Mouse (Mus musculus) lung, embryonic 15.5 days (tissue): ENCODE measurements around the gene Etaa1. TPM values are rescaled to one million over a fixed set of nuclear protein-coding genes. Genes with fewer than 3 reads are reported as not detected.
"Not testable (repeated sequence)": the region's sequence is repeated elsewhere in the genome, so short reads cannot be mapped to it uniquely, and the experiment has no call there.

Experiments
- ATAC-seq: fragments of 200-750 bp; cut with Nextera tagmentation; 2 replicates; pipeline ENCODE4 v1.8.0; 2017; ENCODE audit warnings: moderate number of reproducible peaks, borderline replicate concordance; ENCODE audit not compliant: low FRiP score, low TSS enrichment; ENCODE audit errors: extremely low read depth
- H3K27ac ChIP-seq: fragments of 300-500 bp; sonication (generic); 2 replicates; pipeline ENCODE4 v1.5.1; 2015; ENCODE audit warnings: moderate library complexity, mild to moderate bottlenecking, inconsistent platforms
- H3K27me3 ChIP-seq: fragments of 300-500 bp; sonication (generic); 2 replicates; pipeline ENCODE4 v1.6.1; 2015; ENCODE audit warnings: inconsistent platforms
- H3K36me3 ChIP-seq: fragments of 300-500 bp; sonication (generic); 2 replicates; pipeline ENCODE4 v1.6.1; 2015; ENCODE audit warnings: inconsistent platforms
- H3K4me1 ChIP-seq: fragments of 300-500 bp; sonication (generic); 2 replicates; pipeline ENCODE4 v1.6.1; 2015; ENCODE audit warnings: inconsistent platforms
- H3K4me2 ChIP-seq: fragments of 300-500 bp; sonication (generic); 2 replicates; pipeline ENCODE4 v1.6.1; 2015; ENCODE audit warnings: inconsistent platforms, mild to moderate bottlenecking, moderate library complexity
- H3K4me3 ChIP-seq: fragments of 300-500 bp; sonication (generic); 2 replicates; pipeline ENCODE4 v1.5.1; 2015; ENCODE audit warnings: mild to moderate bottlenecking, inconsistent platforms
- H3K9ac ChIP-seq: fragments of 300-500 bp; sonication (generic); 2 replicates; pipeline ENCODE4 v1.6.1; 2015; ENCODE audit warnings: inconsistent platforms
- H3K9me3 ChIP-seq: fragments of 300-500 bp; sonication (generic); 2 replicates; pipeline ENCODE4 v1.6.1; 2016; ENCODE audit warnings: inconsistent platforms
- WGBS: fragments of 180-500 bp; shearing (Covaris S2); methylation state at CpG from one replicate; pipeline ENCODE4 v1.1.7; 2015; 5-methylcytosine and 5-hydroxymethylcytosine counted together
- polyA plus RNA-seq: library from polyadenylated mRNA; unstranded; fragments of >200 nt; fragmentation: Nextera tagmentation; extraction: Ambion mirVana; gene quantifications from 2 replicates; pipeline ENCODE4 v1.2.1, GENCODE M21; 2015

The Etaa1 gene
- polyA plus RNA-seq, 1 experiment from 2014 or later: 12.7 TPM

DNA sequence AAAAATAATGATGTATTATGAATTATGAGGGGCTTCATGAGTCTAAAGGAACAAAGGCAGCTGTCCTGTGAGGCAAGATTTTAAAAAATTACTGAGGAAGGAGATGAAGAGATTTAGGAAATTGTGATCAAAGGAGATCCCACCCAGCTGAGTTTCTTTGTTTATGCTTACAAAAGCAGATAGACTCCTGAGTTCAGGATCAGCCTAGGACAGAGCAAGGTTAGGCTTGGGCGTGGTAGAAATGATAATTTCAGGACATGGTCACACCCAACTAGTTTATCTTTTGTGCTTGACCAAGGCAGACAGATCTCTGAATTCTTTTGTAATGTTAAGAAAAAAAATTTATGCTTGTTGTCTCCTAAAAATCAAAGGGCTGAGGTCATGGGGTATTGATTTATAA is 37.2 kb downstream of the Etaa1 start:
- no peaks in the 10 kb centered on the region for H3K4me1 ChIP-seq
- 75% methylated on average over 1 of the region's 1 CpGs for WGBS
- no peak for ATAC-seq

GRCm38 (mm10) chr11:17900996-17901395 is 52.7 kb downstream of the Etaa1 start:
- not testable (repeated sequence) for H3K4me2 ChIP-seq, H3K4me3 ChIP-seq, H3K36me3 ChIP-seq, ATAC-seq, H3K4me1 ChIP-seq, H3K27ac ChIP-seq, H3K27me3 ChIP-seq, H3K9ac ChIP-seq, H3K9me3 ChIP-seq
- 91% methylated on average over 4 of the region's 4 CpGs for WGBS

More for the DNA sequence above, 37.2 kb downstream of the Etaa1 start:
- Histone ChIP-seq H3K36me3 (no peaks in the 10 kb centered on the region), H3K27me3 (no peaks in the 10 kb centered on the region), H3K4me3 (no peak overlapping the region), H3K9ac (no peak overlapping the region), H3K27ac (no peak overlapping the region), H3K4me2 (no peak overlapping the region), H3K9me3 (no peaks in the 10 kb centered on the region)
